In the genomic region with DNA sequence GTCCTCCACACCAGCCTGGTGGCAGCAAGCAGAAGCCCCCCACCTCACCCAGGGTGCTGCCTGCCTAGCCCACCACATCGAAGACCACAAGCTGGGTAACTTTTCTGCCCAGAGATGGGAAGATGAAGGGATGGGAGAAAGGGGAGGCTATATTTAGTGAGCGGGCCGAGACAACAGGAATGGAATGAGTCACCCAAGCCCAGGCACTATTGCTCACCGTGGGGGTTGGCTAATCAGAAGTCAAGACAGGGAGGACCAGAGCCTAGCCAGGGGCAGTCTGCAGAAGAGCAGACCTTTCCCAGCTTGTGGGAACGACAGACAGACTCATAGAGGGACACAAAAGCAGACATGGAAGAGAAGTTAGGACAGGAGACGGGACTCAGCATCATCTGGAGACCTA, we compare ENCODE assay signal across 10 mouse cellular contexts.
DNase-seq lines count a peak whose midpoint lies in the region; ATAC-seq and TF ChIP-seq lines count a peak whose summit lies in the region.
"Had no signal": no experiment of that assay in that cellular context is flagged by ENCODE, and none has a peak within 500 bp of the region (broad histone marks: within the 10 kb centered on the region; RNA-seq: fewer than 3 reads in every experiment).

No protein-coding gene starts in this region.

- H3K36me3 ChIP-seq in midbrain, embryonic 10.5 days, result no peaks in the 10 kb centered on the region
- no peaks in the 10 kb centered on the region for H3K36me3 ChIP-seq in midbrain, embryonic 11.5 days (ENCODE audit: control insufficient read depth, insufficient read depth, low read length)
- H3K36me3 ChIP-seq in stomach, embryonic 15.5 days, result no peaks in the 10 kb centered on the region

- intact Hi-C loops in gastrocnemius, adult 2 months (cut with DNase I), result no loop called here
- intact Hi-C loops in gastrocnemius, postnatal 14 days (cut with DNase I; ENCODE audit: low total_unique reads), result no loop called here

- TF ChIP-seq CTCF in gastrocnemius, adult 2 months (IDR thresholded peaks at IDR 0.05), result no peak

- no peak for DNase-seq in gastrocnemius, adult 2 months
- no peak for DNase-seq in gastrocnemius, postnatal 14 days
- no peak for DNase-seq in midbrain, embryonic 10.5 days (ENCODE audit: low spot score)
- no peak for DNase-seq in midbrain, embryonic 11.5 days (ENCODE audit: low spot score, missing footprints)
- peak; percentile 40 for DNase-seq in adrenal gland, postnatal 25 days
- no peak for DNase-seq in retina, embryonic 14.5 days (ENCODE audit: low spot score)
- DNase-seq in layer of hippocampus, adult 9-11 months, result no peak
- DNase-seq: right cerebral cortex, postnatal 4 days had no signal

- no peak overlapping the region for H3K4me3 ChIP-seq in gastrocnemius, adult 2 months
- no peak overlapping the region for H3K4me3 ChIP-seq in midbrain, embryonic 10.5 days
- H3K4me3 ChIP-seq in midbrain, embryonic 11.5 days (ENCODE audit: low read depth, low read length), result no peak overlapping the region
- no peak overlapping the region for H3K4me3 ChIP-seq in stomach, embryonic 15.5 days (replicated peaks)
- H3K4me3 ChIP-seq: layer of hippocampus, adult 2 months had no signal

- peaks cover 66% of the 10 kb centered on the region for H3K4me1 ChIP-seq in midbrain, embryonic 10.5 days
- H3K4me1 ChIP-seq in midbrain, embryonic 11.5 days (ENCODE audit: control insufficient read depth, insufficient read depth, low read length), result peaks cover 9% of the 10 kb centered on the region
- H3K4me1 ChIP-seq in stomach, embryonic 15.5 days, result peaks cover 28% of the 10 kb centered on the region

- no peak overlapping the region for H3K4me2 ChIP-seq in midbrain, embryonic 11.5 days
- H3K4me2 ChIP-seq in stomach, embryonic 15.5 days, result no peak overlapping the region

- H3K27me3 ChIP-seq in midbrain, embryonic 10.5 days (ENCODE audit: low read depth, poor library complexity, severe bottlenecking), result no peaks in the 10 kb centered on the region
- H3K27me3 ChIP-seq in midbrain, embryonic 11.5 days (ENCODE audit: control insufficient read depth, insufficient read depth, low read length), result no peaks in the 10 kb centered on the region
- H3K27me3 ChIP-seq in stomach, embryonic 15.5 days (replicated peaks), result no peaks in the 10 kb centered on the region

- no peak for ATAC-seq in midbrain, embryonic 11.5 days (ENCODE audit: low FRiP score)
- ATAC-seq in stomach, embryonic 15.5 days (ENCODE audit: insufficient read depth, low FRiP score, low read depth), result no peak

- no peak overlapping the region for H3K9ac ChIP-seq in midbrain, embryonic 11.5 days (ENCODE audit: low read length)
- no peak overlapping the region for H3K9ac ChIP-seq in stomach, embryonic 15.5 days

- H3K27ac ChIP-seq in gastrocnemius, adult 2 months, result peak overlapping the region; percentile 76
- peak overlapping the region; percentile 47 for H3K27ac ChIP-seq in midbrain, embryonic 10.5 days (replicated peaks)
- H3K27ac ChIP-seq in midbrain, embryonic 11.5 days (ENCODE audit: low read depth, low read length), result no peak overlapping the region
- H3K27ac ChIP-seq in stomach, embryonic 15.5 days, result 0 out of 2 replicates have a peak overlapping the region, but pooled peaks have one; percentile 2
- H3K27ac ChIP-seq: layer of hippocampus, adult 2 months had no signal

- H3K9me3 ChIP-seq in midbrain, embryonic 10.5 days (replicated peaks), result no peaks in the 10 kb centered on the region
- no peaks in the 10 kb centered on the region for H3K9me3 ChIP-seq in midbrain, embryonic 11.5 days (ENCODE audit: control insufficient read depth, low read length)
- no peaks in the 10 kb centered on the region for H3K9me3 ChIP-seq in stomach, embryonic 15.5 days

- WGBS in midbrain, embryonic 10.5 days, result 51% methylated on average over 6 of the region's 6 CpGs
- 42% methylated on average over 6 of the region's 6 CpGs for WGBS in midbrain, embryonic 11.5 days
- 53% methylated on average over 6 of the region's 6 CpGs for WGBS in stomach, embryonic 15.5 days
